Mouse (Mus musculus) myocyte (in vitro differentiated cells): ENCODE results near the gene Iqcb1.

Experiments
- E2F4 ChIP-seq: IDR thresholded peaks from one replicate; pipeline ENCODE4 v1.6.1; 2011; ENCODE audit warnings: mild to moderate bottlenecking, control low read depth, moderate library complexity; ENCODE audit not compliant: insufficient read depth
- MAX ChIP-seq: IDR thresholded peaks from one replicate; pipeline ENCODE4 v1.6.1; 2011; ENCODE audit warnings: low read depth, mild to moderate bottlenecking, control low read depth
- MYOD1 ChIP-seq, 3 experiments: IDR thresholded peaks; one replicate each; pipeline ENCODE4 v1.6.1; 2011; ENCODE audit warnings: control low read depth in 2 of 3, low read depth in 2 of 3, mild to moderate bottlenecking in 2 of 3, moderate library complexity in 1 of 3; ENCODE audit not compliant: insufficient read length in 2 of 3, control insufficient read depth in 1 of 3
- MYOG ChIP-seq, 3 experiments: IDR thresholded peaks; one replicate each; pipeline ENCODE4 v1.6.1; 2011; ENCODE audit warnings: control low read depth in 2 of 3, low read depth in 2 of 3, mild to moderate bottlenecking in 2 of 3; ENCODE audit not compliant: insufficient read length in 2 of 3, control insufficient read depth in 1 of 3, insufficient read depth in 1 of 3
- POLR2A ChIP-seq: IDR thresholded peaks from one replicate; pipeline ENCODE4 v1.6.1; 2011; ENCODE audit warnings: low read depth, mild to moderate bottlenecking, control low read depth, moderate library complexity; ENCODE audit not compliant: insufficient read length
- POLR2AphosphoS2 ChIP-seq: IDR thresholded peaks from one replicate; pipeline ENCODE4 v1.6.1; 2011; ENCODE audit warnings: low read depth, control low read depth; ENCODE audit not compliant: insufficient read length
- TCF12 ChIP-seq: IDR thresholded peaks from one replicate; pipeline ENCODE4 v1.6.1; 2011; ENCODE audit warnings: mild to moderate bottlenecking, control low read depth; ENCODE audit not compliant: poor library complexity, insufficient read depth, severe bottlenecking
- TCF3 ChIP-seq: IDR thresholded peaks from one replicate; pipeline ENCODE4 v1.6.1; 2011; ENCODE audit warnings: low read depth, control low read depth; ENCODE audit not compliant: insufficient read length

DNA sequence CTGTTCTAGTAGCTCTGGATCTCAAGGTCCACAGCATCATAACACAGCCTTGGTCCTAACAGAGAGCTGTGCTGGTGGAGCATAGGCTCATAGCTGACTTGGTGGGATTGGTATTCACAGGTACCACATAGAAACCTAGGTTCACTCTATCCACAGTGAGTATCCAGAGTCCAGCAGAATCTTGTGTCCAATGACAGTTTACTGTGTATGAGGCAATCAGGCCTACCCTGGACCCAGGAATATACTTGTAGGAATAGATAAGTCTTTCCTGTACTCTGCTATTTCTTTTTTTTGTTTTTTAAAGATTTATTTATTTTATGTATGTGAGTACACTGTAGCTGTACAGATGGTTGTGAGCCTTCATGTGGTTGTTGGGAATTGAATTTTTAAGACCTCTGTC, 11.3 kb upstream of the Iqcb1 start:
- TF ChIP-seq POLR2A (no peak), POLR2AphosphoS2 (no peak), TCF3 (no peak), MYOD1 (IDR thresholded peaks at IDR 0.05; ENCODE audit: control insufficient read depth in 1 of 3, insufficient read length in 2 of 3, low read depth in 2 of 3) (no peak), MAX (no peak), MYOG (IDR thresholded peaks at IDR 0.05; ENCODE audit: control insufficient read depth in 1 of 3, insufficient read depth in 1 of 3, insufficient read length in 2 of 3, low read depth in 2 of 3) (no peak), E2F4 (no peak), TCF12 (no peak)
